Mouse (Mus musculus): ENCODE data around the gene Trmt2b.

- no peak for TF ChIP-seq CTCF (IDR thresholded peaks at IDR 0.05; ENCODE audit: low read depth)
- no peak for TF ChIP-seq EP300 (IDR thresholded peaks at IDR 0.05; ENCODE audit: low read depth)
These were observed 38.5 kb downstream of the Trmt2b start for GRCm38 (mm10) chrX:134238266-134238665.

Data from liver, postnatal 0 days (tissue).